Mouse (Mus musculus): ENCODE measurements around the gene Prr15. TPM values are rescaled to one million over a fixed set of nuclear protein-coding genes. Genes with fewer than 3 reads are reported as not detected.

Gene Prr15
- polyA plus RNA-seq, 1 experiment, result not detected

GRCm38 (mm10) chr6:54327626-54328003 is 2.0 kb downstream of the Prr15 start:
- Histone ChIP-seq H3K27me3 (ENCODE audit: control insufficient read depth) (peaks cover 26% of the 10 kb centered on the region), H3K36me3 (ENCODE audit: control insufficient read depth) (no peaks in the 10 kb centered on the region), H3K9me3 (ENCODE audit: control insufficient read depth, low read length) (no peaks in the 10 kb centered on the region), H3K4me3 (replicated peaks) (peak overlapping the region; percentile 47), H3K4me1 (ENCODE audit: control insufficient read depth) (no peaks in the 10 kb centered on the region)
- TF ChIP-seq GATA1 (IDR thresholded peaks at IDR 0.05; ENCODE audit: low read length) (no peak), TAL1 (IDR thresholded peaks at IDR 0.05; ENCODE audit: low read length) (no peak)

DNA sequence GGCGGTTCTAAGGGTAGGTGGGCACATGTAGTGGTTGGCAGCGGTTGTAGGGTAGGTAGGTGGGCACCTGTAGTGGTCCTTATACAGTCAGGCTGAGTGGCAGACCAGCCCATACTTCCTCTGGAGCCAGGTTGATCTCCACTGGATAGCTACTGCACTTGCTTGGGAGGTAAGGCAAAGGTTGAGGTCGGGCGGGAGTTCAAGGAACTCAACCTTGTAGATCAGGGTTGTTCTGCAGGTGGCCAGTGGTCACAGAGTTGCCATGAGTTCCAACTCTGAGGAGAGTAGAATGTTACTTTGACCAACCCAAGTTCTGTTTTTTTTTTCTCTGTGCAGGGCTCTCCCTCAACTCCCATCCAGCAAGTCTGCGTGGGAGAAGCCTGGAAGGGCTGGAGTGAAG is 3.1 kb downstream of the Prr15 start:
- H3K4me1 ChIP-seq (ENCODE audit: control insufficient read depth), result no peaks in the 10 kb centered on the region
- H3K4me3 ChIP-seq (replicated peaks), result no peak overlapping the region
- TF ChIP-seq GATA1 (IDR thresholded peaks at IDR 0.05; ENCODE audit: low read length), result no peak
- no peak for TF ChIP-seq TAL1 (IDR thresholded peaks at IDR 0.05; ENCODE audit: low read length)
- H3K36me3 ChIP-seq (ENCODE audit: control insufficient read depth), result no peaks in the 10 kb centered on the region
- H3K27me3 ChIP-seq (ENCODE audit: control insufficient read depth), result peaks cover 26% of the 10 kb centered on the region
- H3K9me3 ChIP-seq (ENCODE audit: control insufficient read depth, low read length), result no peaks in the 10 kb centered on the region

GRCm38 (mm10) chr6:54329598-54329997 is 4.0 kb downstream of the Prr15 start:
- no peaks in the 10 kb centered on the region for H3K9me3 ChIP-seq (ENCODE audit: control insufficient read depth, low read length)
- TF ChIP-seq GATA1 (IDR thresholded peaks at IDR 0.05; ENCODE audit: low read length), result no peak
- no peak for TF ChIP-seq TAL1 (IDR thresholded peaks at IDR 0.05; ENCODE audit: low read length)
- H3K27me3 ChIP-seq (ENCODE audit: control insufficient read depth), result peaks cover 26% of the 10 kb centered on the region
- H3K4me3 ChIP-seq (replicated peaks), result no peak overlapping the region
- no peaks in the 10 kb centered on the region for H3K36me3 ChIP-seq (ENCODE audit: control insufficient read depth)
- no peaks in the 10 kb centered on the region for H3K4me1 ChIP-seq (ENCODE audit: control insufficient read depth)

- H3K36me3 ChIP-seq (ENCODE audit: control insufficient read depth), result no peaks in the 10 kb centered on the region
- H3K9me3 ChIP-seq (ENCODE audit: control insufficient read depth, low read length), result no peaks in the 10 kb centered on the region
- no peak overlapping the region for H3K4me3 ChIP-seq (replicated peaks)
- no peaks in the 10 kb centered on the region for H3K4me1 ChIP-seq (ENCODE audit: control insufficient read depth)
- TF ChIP-seq GATA1 (IDR thresholded peaks at IDR 0.05; ENCODE audit: low read length) (no peak), TAL1 (IDR thresholded peaks at IDR 0.05; ENCODE audit: low read length) (no peak)
- peaks cover 26% of the 10 kb centered on the region for H3K27me3 ChIP-seq (ENCODE audit: control insufficient read depth)
Observed at GRCm38 (mm10) chr6:54330166-54330565, 4.5 kb downstream of the Prr15 start.

GRCm38 (mm10) chr6:54331765-54332164 is 6.1 kb downstream of the Prr15 start:
- H3K9me3 ChIP-seq (ENCODE audit: control insufficient read depth, low read length), result no peaks in the 10 kb centered on the region
- H3K27me3 ChIP-seq (ENCODE audit: control insufficient read depth), result peaks cover 16% of the 10 kb centered on the region
- TF ChIP-seq TAL1 (IDR thresholded peaks at IDR 0.05; ENCODE audit: low read length) (no peak), GATA1 (IDR thresholded peaks at IDR 0.05; ENCODE audit: low read length) (no peak)
- H3K4me1 ChIP-seq (ENCODE audit: control insufficient read depth), result no peaks in the 10 kb centered on the region
- H3K36me3 ChIP-seq (ENCODE audit: control insufficient read depth), result no peaks in the 10 kb centered on the region
- no peak overlapping the region for H3K4me3 ChIP-seq (replicated peaks)

GRCm38 (mm10) chr6:54332203-54332602 is 6.6 kb downstream of the Prr15 start:
- TF ChIP-seq GATA1 (IDR thresholded peaks at IDR 0.05; ENCODE audit: low read length), result no peak
- H3K9me3 ChIP-seq (ENCODE audit: control insufficient read depth, low read length), result no peaks in the 10 kb centered on the region
- no peaks in the 10 kb centered on the region for H3K4me1 ChIP-seq (ENCODE audit: control insufficient read depth)
- no peaks in the 10 kb centered on the region for H3K36me3 ChIP-seq (ENCODE audit: control insufficient read depth)
- peaks cover 12% of the 10 kb centered on the region for H3K27me3 ChIP-seq (ENCODE audit: control insufficient read depth)
- no peak overlapping the region for H3K4me3 ChIP-seq (replicated peaks)

GRCm38 (mm10) chr6:54333116-54333651 is 7.5 kb downstream of the Prr15 start:
- TF ChIP-seq GATA1 (IDR thresholded peaks at IDR 0.05; ENCODE audit: low read length) (no peak), TAL1 (IDR thresholded peaks at IDR 0.05; ENCODE audit: low read length) (no peak)
- Histone ChIP-seq H3K27me3 (ENCODE audit: control insufficient read depth) (peaks cover 2% of the 10 kb centered on the region; the same call in 1 of the 2 replicates), H3K4me1 (ENCODE audit: control insufficient read depth) (no peaks in the 10 kb centered on the region)

GRCm38 (mm10) chr6:54333652-54334396 is 8.2 kb downstream of the Prr15 start:
- no peak for TF ChIP-seq GATA1 (IDR thresholded peaks at IDR 0.05; ENCODE audit: low read length)
- no peak for TF ChIP-seq TAL1 (IDR thresholded peaks at IDR 0.05; ENCODE audit: low read length)
- no peaks in the 10 kb centered on the region for H3K4me1 ChIP-seq (ENCODE audit: control insufficient read depth)
- H3K36me3 ChIP-seq (ENCODE audit: control insufficient read depth), result no peaks in the 10 kb centered on the region
- H3K27me3 ChIP-seq (ENCODE audit: control insufficient read depth), result no peaks in the 10 kb centered on the region
- no peak overlapping the region for H3K4me3 ChIP-seq (replicated peaks)
- no peaks in the 10 kb centered on the region for H3K9me3 ChIP-seq (ENCODE audit: control insufficient read depth, low read length)

More at GRCm38 (mm10) chr6:54333116-54333651, 7.5 kb downstream of the Prr15 start:
- Histone ChIP-seq H3K4me3 (replicated peaks) (no peak overlapping the region), H3K9me3 (ENCODE audit: control insufficient read depth, low read length) (no peaks in the 10 kb centered on the region), H3K36me3 (ENCODE audit: control insufficient read depth) (no peaks in the 10 kb centered on the region)

- TF ChIP-seq TAL1 (IDR thresholded peaks at IDR 0.05; ENCODE audit: low read length) (no peak), GATA1 (IDR thresholded peaks at IDR 0.05; ENCODE audit: low read length) (no peak)
- Histone ChIP-seq H3K9me3 (ENCODE audit: control insufficient read depth, low read length) (no peaks in the 10 kb centered on the region), H3K36me3 (ENCODE audit: control insufficient read depth) (no peaks in the 10 kb centered on the region), H3K4me1 (ENCODE audit: control insufficient read depth) (no peaks in the 10 kb centered on the region), H3K4me3 (replicated peaks) (no peak overlapping the region), H3K27me3 (ENCODE audit: control insufficient read depth) (no peaks in the 10 kb centered on the region)
Observed at GRCm38 (mm10) chr6:54337321-54337720, 11.7 kb downstream of the Prr15 start.
